Mouse (Mus musculus): ENCODE data around the gene Mapk6.

Mapk6 gene

DNA sequence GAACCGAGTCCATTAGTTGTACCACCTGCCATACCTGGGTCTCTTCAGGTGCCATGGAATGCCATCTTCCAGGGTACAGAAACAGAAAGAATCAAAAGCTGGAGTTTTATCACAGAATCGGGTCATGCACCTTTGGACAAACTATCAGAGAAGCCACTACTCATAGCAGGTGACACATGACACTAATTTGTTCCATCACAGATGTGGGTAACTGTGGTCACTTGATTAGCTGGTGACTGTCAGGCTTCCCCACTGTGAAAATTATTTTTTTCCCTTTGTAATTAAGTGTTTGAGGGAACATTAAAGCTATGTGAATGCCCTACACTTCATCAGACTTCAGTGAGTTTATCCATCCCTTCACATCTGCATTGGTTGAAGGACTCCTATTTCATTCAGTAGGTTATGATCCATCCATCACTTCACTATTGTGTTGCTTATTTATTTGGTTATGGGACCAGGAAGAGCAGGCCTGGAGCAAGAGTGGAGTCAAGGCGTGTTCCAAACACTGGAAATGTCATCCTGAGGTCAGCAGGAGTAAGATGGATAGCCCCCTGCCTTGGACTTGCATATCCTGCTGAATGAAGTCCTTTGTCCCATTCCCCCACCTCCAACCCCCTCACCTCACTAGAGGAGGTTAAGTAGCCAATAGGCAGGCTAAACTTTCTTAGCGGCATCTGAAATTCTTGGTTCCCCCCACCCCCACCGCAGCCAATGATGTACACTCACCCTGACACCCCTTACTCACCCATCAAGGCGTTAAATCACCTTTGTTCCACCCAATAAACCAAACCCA lies 14.7 kb upstream of the Mapk6 start:
- DNase-seq: no peak

DNA sequence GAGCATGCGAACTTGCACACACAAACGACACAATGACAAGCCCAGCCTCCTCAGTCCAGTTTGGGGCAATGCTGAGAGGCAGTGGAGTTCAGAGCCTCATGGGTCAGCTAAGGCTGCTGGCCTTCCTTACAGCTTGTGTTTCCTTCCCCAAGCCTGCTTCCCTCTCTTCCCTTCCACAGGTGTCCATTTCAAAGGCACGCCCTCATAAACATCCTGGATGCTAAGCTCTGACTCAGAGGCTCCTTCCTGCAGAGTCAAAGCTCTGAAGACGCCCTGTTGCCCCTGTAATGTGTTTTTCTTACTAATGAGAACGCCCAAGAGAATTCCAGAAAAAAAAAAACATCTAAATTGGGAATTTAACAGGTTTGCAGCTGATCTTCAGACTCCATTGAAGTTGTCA lies 13.9 kb upstream of the Mapk6 start:
- DNase-seq: no peak

DNA sequence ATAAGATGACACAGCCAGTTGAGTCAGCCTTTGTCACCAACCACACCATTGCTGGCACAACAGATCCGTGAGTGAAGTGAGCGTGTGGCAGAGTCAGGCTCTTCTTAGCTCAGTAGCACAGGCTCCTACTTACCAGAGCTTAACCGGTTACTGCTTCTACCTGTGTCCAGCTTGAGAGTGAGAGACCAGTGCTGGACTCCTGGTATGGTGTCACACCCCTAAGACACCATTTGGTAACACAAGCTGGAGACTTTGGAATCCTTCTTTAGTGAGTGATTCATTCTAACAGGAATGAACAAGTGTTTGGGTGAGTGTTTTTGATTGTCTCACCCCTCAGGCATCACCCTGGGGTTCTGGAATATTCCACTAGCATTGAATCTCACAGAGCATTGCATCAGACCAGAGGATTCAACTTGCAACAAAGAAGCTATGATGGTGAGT lies 12.5 kb upstream of the Mapk6 start:
- no peak for DNase-seq

DNA sequence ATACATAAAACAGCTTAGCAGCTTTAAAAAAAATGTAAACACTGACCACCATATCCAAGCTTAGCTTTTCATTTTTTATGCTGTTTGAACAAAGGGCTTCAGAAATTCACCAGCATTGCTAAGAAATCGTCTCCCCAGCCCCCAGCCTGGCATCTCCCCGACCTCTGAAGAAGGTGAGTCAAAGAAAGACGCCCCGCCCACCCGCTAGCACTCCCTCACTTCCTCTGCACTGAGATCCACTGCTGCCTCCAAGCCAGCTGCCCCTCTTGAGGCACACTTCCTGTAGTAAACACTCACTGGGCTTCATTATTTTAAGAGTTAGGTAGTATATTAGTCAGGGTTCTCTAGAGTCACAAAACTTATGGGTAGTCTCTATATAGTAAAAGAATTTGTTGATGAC lies 4.4 kb upstream of the Mapk6 start:
- DNase-seq: peak; percentile 29 to 43

DNA sequence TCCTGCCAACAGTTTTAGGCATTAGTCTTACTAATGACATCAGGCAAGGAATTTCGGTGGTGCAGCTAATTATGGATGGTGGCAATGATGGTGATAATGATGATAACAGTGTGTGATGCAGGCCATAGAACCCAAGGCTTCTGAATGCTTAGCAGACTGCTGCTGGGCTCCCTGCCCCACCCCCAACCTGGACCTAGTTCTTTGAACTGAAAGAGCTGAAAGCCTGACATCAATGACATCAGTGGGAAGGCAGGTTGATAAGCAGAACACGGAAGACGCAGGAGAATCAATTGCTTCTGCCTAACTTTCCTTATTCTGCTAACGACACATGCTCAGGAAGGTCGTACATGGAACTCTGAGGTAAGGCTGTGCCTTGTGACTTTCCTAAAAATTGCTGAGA lies 3.4 kb upstream of the Mapk6 start:
- no peak for DNase-seq

DNA sequence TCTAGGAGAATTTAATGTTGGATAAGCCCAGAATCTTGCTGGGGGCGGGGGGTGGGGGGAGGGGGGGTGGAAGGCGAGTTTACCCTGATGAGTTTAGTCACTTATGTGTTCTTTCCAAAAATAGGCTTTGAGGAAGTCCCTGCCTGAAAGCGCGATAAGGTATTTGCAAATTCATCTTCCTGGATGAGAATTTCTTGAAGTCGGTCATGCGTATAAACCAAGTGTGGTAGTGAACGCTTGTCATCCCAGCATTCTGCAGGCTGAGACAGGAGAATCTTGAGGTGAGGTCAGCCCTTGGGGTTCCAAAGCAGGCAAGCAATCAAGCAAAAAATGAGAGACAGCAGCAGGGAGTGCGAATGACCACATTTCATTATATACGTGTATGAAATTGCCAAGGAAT lies 1.8 kb upstream of the Mapk6 start:
- no peak for DNase-seq

DNA sequence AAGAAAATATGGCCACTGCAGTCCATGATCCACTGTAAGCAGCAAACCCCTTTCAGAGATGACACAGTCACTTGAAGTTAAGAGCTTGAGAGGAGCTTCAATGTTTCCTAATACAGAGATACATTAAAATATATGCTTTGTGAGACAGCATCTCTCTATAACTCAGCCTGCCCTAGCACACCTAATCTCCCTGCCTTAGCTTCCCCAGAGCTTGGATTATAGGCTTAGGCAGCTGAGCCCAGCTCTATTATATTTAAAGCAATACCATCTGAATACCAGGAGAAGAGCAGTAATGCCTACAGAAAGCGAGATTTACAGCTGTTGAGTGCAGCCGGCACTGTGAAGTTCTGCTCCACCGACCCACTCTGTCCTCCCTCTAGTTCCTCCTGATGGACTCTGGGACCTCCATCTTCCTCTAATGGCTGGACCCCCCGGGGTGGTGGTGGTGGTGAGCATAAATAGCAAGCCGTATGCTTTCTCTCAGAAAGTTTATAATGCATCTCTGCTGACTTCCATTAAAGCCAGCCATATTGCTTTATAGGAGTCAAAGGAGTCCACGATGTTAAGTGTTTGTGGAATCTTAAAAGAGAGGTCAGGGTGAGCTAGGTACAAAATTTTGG lies 1.2 kb upstream of the Mapk6 start:
- DNase-seq: no peak

DNA sequence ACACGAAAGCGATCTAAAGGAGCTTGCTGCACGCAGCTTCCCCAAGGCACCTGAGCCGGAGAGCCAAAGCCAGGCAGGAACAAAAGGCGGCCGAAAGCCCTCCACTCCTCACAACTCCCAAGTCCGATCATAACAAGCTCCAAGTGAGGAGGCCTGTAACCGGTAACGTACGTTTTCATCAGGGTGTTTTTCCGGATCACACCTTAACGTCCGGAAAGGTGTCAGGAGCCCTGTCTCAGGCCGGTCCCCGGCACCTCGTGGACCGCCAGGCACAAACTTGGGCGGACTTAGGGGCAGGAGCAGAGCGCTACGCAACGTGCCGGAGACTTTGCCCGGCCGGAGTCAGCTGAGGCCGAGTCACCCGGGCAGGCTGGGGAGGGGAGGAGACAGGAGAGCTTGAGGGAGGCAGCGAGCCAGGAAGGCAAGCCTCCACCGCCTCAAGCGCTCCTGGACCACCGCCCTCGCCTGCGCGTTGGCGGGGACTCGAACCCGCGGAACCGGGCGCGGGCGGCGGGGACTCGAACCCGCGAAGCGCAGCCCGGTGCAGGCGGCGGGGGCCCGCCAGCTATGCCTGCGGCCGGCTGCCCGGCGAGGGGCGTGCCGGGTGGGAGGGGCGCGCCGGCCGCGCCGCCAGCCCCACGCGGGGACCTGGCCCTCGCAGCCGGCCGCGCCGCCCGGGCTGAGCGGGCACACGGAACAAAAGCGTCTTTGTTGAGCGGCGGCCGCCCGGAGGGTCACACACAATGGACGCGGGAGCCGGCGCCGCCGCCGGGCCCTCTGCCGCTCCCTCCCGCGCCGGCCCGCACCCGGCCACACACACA lies 564 bp downstream of the Mapk6 start:
- peak; percentile 59 to 62 for DNase-seq

DNA sequence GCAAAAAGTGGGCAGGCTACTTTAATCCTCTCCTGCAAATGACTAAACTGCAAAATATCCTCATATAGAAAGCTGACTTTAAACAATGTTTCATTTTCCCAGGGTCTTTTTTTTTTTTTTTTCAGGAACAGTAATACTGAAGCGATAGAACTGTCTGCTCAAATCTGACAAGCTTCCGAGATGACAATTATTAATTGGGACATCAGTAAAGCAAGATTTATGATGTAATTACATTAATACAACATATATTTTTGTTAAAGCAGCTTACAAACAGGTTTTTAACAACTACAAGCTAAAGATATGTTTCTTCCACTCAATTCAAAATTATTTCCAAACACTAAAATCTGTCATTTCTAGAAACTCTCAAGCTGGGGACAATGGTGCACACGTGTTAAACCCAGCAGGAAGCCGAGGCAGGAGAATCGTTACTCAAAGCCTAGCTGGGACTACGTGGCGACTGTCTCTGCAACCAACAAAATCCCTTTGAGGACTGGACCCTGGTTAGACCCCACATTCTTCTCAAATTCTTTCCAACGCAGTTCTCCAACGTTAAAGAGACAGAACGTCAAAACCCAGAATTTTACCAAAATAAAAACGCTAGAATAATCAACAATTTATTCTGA lies 1.5 kb downstream of the Mapk6 start:
- DNase-seq: peak in 1 of 2 experiments; percentile 16

DNA sequence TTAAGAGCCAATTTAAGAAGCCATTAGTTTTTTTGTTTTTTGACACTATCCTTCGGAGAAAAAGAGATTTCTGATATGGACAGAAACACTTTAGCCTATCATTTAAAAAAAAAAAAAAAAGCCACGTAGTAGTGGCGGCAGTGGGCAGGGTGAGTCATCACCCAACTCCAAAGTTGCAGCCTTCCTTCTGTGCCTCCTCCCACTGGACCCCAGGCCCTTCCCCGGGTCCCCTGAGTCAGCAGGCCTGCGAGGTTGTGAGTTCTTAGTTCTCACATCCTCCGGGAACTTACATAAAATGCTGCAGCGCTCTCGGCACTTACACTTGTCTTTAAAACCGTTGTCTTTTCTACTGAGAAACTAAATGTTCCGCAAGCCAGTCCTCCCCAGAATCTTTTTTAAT lies 2.0 kb downstream of the Mapk6 start:
- peak; percentile 15 to 20 for DNase-seq

DNA sequence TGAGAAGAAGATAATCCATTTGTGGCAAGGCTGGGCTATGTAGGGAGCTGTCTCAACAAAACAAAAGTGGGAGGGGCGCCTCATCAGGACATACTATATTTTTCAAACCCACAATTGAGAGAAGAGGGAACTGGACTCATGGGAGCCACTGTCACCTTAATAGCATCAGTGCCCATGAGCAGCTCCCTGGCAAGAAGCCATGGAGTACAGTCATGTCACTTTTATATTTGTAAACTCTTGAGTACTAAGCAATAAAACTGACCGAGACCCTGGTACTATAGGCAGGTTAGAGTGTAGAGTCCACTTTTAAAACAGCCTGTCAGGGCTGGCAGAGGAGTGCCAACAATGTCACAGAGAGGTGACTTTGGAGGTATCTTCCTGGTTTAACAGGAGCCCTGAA lies 3.7 kb downstream of the Mapk6 start:
- DNase-seq: no peak

DNA sequence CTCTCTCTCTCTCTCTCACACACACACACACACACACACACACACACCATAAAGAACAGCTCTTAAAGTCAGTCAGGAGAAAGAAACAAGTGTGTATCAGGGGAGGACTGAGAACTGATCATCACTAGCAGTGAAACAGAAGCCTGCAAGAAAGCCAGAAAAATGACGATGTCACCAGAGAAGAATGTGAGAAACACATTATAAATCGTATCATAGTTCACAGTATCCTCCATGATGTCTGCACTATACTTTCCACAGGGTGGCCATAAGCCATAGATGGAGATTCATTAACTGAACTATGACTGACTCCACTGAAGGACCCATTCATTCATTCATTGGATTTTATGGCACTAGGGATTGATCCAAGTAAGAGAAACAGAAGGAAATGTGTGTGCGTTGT lies 6.3 kb downstream of the Mapk6 start:
- DNase-seq: no peak

DNA sequence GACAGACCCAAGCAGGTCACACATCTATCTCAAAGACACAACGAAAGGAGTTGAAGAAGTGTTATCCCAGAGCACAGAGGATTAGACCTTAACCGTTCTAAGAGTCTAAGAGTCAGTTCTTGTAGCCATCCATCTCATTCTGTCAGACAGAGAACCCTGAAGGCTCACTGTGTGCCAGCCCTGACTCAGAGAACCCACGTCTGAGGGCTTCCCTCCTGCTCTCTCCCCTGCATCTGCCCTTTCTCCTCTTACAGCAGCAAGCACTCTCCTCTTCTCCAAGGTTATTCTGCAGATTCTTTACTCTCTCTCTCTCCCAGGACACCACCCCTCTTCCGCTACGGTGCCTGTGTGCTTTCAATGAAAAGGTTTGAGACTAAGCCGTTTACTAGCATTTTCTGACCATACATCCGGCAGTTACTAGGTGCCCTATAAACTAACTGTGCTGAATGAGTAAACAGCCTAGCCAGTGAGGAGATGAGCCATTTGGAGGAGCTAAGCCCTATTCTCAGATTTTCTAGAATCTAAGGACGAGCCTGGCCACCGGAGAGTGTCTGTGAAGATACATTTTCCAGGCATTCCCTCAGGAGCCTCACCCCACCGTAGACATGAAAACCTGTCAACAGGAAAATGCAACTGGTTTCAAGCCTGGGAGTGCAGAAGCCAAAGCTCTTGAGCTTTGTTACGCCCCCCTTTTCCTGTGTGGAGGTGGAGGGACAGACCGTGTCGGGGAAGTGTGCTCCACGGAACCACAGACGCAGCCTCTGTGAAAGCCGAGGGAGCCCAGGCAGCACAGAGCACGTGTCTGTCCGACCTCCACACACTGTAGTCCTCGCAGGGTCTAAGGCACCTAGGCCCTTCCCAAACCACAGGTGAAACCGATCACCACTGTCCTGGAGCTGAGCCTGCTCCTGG lies 8.0 kb downstream of the Mapk6 start:
- DNase-seq: peak; percentile 35 to 41

DNA sequence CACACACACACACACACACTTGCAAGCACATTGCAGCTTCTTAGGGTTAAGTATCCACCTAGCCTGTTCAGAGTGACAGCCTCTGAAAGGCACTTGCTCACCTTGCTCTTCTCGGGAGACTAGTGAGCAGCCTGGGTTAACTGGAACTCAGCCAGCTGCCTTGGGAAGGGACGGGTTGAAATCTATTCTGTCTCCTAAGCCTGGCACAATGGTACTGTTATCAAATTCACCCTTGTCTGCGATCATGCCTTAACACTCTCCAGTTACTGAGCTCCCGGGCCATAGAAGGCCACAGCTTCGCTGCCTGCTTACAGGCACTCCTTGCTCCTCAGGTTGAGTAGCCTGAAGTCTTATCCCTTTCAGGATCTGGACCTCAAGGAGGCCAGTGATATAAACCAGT lies 9.2 kb downstream of the Mapk6 start:
- no peak for DNase-seq

DNA sequence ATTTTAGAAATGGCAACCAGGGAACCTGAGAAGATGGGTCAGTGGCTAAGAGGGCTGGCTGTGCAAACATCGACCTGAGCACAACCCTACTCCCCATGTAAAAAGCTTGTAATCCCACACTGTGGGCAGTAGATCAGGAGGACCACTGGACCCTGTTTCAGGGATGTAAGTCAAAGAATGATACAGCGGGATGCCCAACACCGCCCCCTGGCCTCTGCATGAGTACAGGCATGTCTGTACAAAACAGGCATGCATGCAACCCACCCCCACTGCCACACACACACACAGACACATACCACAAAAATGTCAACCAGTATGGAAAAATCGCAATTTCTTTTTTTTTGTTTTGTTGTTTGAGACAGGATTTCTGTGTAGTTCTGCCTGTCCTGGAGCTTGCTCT lies 10.7 kb downstream of the Mapk6 start:
- DNase-seq: no peak

DNA sequence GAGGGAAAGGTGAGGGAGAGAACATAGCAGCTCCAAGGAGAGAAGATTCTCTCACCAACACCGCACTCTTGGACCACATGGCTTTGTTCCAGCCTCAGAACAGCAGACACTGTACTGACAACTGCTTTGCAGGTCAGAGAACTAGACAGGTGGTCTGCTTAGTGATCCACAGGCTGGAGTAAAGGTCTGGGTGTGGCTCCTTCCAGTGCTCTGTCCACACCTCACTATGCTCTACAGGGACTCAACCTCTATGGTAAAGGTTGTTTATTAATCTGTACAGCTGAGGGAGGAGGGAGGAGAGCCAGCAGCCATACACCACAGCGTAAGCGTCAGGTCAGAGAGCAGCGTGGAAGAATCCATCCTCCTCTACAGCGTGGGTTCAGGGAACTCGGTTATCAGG lies 13.8 kb downstream of the Mapk6 start:
- no peak for DNase-seq

DNA sequence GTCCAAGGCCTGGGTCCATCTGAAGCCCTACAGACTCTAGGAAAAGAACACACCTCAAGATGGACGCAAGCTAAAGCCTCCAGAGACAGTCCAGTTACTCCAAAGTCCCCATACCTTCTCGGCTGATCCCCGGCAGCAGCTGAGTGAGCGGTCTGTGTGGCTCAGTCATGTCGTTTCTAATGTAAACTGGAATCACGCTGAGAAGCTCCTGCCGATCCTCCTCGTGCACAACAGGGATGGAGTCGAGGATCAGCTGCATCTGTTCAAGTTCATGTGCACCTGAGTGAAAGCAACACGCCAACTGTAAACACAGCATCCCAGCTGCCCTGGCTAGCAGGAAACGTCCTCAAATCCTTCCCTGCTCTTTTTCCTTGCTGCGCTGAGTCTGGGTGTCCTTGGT lies 16.6 kb downstream of the Mapk6 start:
- DNase-seq: no peak

DNA sequence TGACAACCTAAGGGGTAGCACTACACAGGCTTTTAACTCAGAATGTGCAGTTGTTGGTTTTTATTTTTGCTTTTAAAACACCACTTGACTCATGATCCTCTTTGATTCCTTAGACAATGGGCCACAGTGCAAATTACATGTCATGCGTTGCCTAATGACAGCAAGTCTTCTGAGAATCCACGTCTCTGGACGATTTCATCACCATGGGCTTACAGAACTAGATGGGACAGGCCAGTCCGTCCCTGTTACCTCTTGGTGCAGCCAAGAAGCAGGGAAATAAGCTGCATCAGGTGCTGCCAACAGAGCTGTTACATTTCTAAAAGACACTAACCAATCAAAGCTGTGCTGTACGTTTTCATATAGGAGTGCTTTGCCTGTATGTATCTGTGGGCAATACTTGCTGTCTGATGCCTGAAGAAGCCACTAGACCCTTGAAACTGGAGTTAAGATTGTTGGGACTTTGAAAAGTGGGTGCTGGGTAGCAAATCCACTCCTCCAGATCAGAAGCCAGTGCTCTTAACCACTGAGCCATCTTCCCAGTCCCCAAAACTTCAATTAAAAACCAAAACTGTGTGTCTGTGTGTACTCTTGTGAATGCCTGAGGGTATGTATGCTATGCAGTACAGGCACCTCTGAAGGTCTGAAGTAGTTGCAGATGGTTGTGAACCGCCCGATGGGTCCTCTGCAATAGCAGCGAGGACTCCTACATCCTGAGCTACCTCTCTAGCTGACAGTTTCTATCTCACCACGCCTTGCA lies 24.4 kb downstream of the Mapk6 start:
- no peak for DNase-seq

DNA sequence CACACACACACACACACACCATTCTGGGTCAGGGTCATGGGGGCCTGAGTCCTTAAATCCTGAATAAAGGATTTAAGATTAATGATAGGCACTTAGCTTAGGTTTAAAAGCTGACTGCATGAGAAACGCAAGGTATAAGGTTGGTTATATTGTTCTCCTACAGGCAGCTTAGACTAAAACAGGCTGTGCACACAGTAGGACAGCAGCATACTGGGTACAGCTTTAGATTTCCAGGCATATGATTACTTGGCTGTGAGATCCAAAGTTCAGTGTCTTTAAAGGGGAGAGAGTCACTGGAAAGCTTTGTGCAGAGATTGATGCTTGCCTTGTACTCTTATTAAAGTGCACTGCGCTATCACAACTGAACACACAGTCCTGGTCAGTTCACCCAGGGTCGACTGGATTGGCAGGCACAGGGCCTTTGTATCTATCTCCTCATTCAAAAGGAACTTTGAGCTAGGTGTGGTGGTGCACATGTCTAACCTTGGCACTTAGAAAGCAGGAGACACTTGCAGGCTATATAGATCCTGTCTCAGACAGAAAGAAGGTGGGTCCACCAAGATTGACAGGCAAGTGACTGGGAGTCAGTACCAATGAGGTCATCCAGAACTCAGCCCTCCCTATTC lies 25.4 kb downstream of the Mapk6 start:
- DNase-seq: no peak

DNA sequence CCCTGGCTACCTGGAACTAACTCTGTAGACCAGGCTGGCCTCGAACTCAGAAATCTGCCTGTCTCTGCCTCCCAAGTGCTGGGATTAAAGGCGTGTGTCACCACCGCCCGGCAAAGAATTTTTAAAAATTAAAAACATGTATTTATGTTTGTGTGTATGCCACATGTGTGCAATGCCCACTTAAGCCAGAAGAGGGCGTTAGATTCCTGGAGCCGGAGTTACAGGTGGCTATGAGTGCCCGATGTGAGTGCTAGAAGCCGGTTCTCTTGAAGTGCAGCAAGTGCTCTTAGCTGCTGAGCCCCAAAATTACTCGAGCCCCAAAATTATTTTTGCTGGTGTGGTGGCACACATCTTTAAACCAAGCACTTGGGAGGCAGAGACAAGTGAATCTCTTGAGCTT lies 26.0 kb downstream of the Mapk6 start:
- DNase-seq: no peak

DNA sequence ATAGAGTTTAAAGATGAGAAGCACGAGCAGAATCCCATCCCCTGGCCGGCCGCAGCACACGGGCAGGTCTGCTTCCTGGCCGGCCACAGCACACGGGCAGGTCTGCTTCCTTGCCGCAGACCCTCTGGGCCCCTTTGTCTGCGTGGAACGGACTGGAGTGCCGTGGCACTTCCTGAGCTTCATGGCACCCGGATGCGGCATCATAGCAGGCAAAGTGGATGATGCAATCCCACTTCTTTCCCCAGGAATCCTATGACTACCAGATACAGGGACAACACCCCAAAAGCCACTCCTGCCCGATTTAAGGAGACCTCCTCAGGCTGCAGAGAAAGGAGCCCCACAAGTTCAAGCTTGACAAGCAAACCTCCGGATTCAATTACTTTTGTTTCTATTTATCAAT lies 27.0 kb downstream of the Mapk6 start:
- no peak for DNase-seq

Measured in spleen, adult 18-20 months (tissue).